Mouse (Mus musculus) kidney, adult 2 months (tissue): ENCODE results near the gene Asb17.

Source experiments
- CTCF ChIP-seq: fragments of 200-500 bp; conservative IDR thresholded peaks from 2 replicates; pipeline ENCODE4 v1.5.1; 2011; ENCODE audit warnings: low read depth, mild to moderate bottlenecking, control low read depth, low read length, moderate library complexity, mixed read lengths; ENCODE audit not compliant: insufficient read depth, insufficient read length
- POLR2A ChIP-seq: fragments of 200-500 bp; IDR thresholded peaks from one replicate; pipeline ENCODE4 v1.6.1; 2011; ENCODE audit warnings: low read depth, low read length, control low read depth

GRCm38 (mm10) chr3:153849368-153850015 lies 5.5 kb downstream of the Asb17 start:
- no peak for TF ChIP-seq CTCF
- no peak for TF ChIP-seq POLR2A
